In genomic region chr9:37656931-37657481, GRCm38 (mm10) we compare ENCODE assay signal across 8 mouse cellular contexts. TPM values are rescaled to one million over a fixed set of nuclear protein-coding genes. Genes with fewer than 3 reads are reported as not detected.
DNase-seq lines count a peak whose midpoint lies in the region; ATAC-seq and TF ChIP-seq lines count a peak whose summit lies in the region.

Tbrg1 (minus strand) TSS chr9:37657312.

- peaks cover 11% of the 10 kb centered on the region for H3K79me3 ChIP-seq in C2C12 (ENCODE audit: low read depth)

- H3K27me3 ChIP-seq in C2C12 (ENCODE audit: control insufficient read depth, insufficient read depth, insufficient read length) = no peaks in the 10 kb centered on the region
- H3K27me3 ChIP-seq in heart, embryonic 12.5 days (replicated peaks) = no peaks in the 10 kb centered on the region
- H3K27me3 ChIP-seq in kidney, postnatal 0 days (ENCODE audit: insufficient read depth, low read length) = no peaks in the 10 kb centered on the region
- no peaks in the 10 kb centered on the region for H3K27me3 ChIP-seq in liver, embryonic 11.5 days (replicated peaks; ENCODE audit: control insufficient read depth, insufficient read depth, low read length)
- H3K27me3 ChIP-seq in stomach, embryonic 14.5 days (ENCODE audit: control insufficient read depth, insufficient read depth, low read length) = no peaks in the 10 kb centered on the region

- TF ChIP-seq POLR2A in brain, embryonic 14.5 days (IDR thresholded peaks at IDR 0.05; ENCODE audit: borderline replicate concordance, extremely low read depth, insufficient read depth, insufficient read length, poor library complexity, severe bottlenecking) = no peak; the same call in 1 of the 2 replicates

- peak within 1 kb of the TSS; percentile 83 for H3K4me2 ChIP-seq in heart, embryonic 12.5 days
- peak within 1 kb of the TSS; percentile 84 for H3K4me2 ChIP-seq in kidney, postnatal 0 days (ENCODE audit: low read length)
- H3K4me2 ChIP-seq in liver, embryonic 11.5 days = peak within 1 kb of the TSS; percentile 73
- H3K4me2 ChIP-seq in stomach, embryonic 14.5 days (replicated peaks; ENCODE audit: low read depth, low read length) = peak within 1 kb of the TSS; percentile 71

- TF ChIP-seq CTCF in C2C12 (IDR thresholded peaks at IDR 0.05; ENCODE audit: control insufficient read depth, insufficient read depth, insufficient read length) = no peak
- peak; percentile 7; the same call in 1 of the 2 replicates for TF ChIP-seq CTCF in brain, embryonic 14.5 days (IDR thresholded peaks at IDR 0.05; ENCODE audit: borderline replicate concordance, extremely low read depth, insufficient read depth, insufficient read length)
- no peak for TF ChIP-seq CTCF in kidney, postnatal 0 days (IDR thresholded peaks at IDR 0.05; ENCODE audit: low read depth)

- ATAC-seq in erythroid progenitor cell, adult 5-6 weeks (replicated peaks; ENCODE audit: low FRiP score, poor library complexity, severe bottlenecking) = peak; percentile 90
- peak; percentile 88 for ATAC-seq in heart, embryonic 12.5 days (ENCODE audit: insufficient number of reproducible peaks, low FRiP score)
- peak; percentile 99 for ATAC-seq in kidney, postnatal 0 days (replicated peaks; ENCODE audit: low FRiP score, low read depth)
- peak; percentile 86 for ATAC-seq in liver, embryonic 11.5 days (replicated peaks; ENCODE audit: low FRiP score)
- ATAC-seq in stomach, embryonic 14.5 days (ENCODE audit: insufficient number of reproducible peaks, insufficient read depth, low FRiP score, low read depth) = peak; percentile 94

- H3ac ChIP-seq in C2C12 (ENCODE audit: control insufficient read depth, insufficient read length, low read depth) = peak within 1 kb of the TSS; percentile 93

- H3K36me3 ChIP-seq in C2C12 (ENCODE audit: control insufficient read depth, insufficient read depth) = peaks cover 30% of the 10 kb centered on the region
- H3K36me3 ChIP-seq in heart, embryonic 12.5 days = peaks cover 29% of the 10 kb centered on the region
- H3K36me3 ChIP-seq in kidney, postnatal 0 days (ENCODE audit: insufficient read depth, low read length) = peaks cover 20% of the 10 kb centered on the region
- peaks cover 16% of the 10 kb centered on the region for H3K36me3 ChIP-seq in liver, embryonic 11.5 days (ENCODE audit: control insufficient read depth, insufficient read depth, low read length)
- peaks cover 23% of the 10 kb centered on the region for H3K36me3 ChIP-seq in stomach, embryonic 14.5 days (ENCODE audit: control insufficient read depth, insufficient read depth, low read length)

- H3K9me3 ChIP-seq in heart, embryonic 12.5 days (replicated peaks) = no peaks in the 10 kb centered on the region
- no peaks in the 10 kb centered on the region for H3K9me3 ChIP-seq in kidney, postnatal 0 days (replicated peaks; ENCODE audit: low read length)
- H3K9me3 ChIP-seq in liver, embryonic 11.5 days (ENCODE audit: control insufficient read depth, low read length) = no peaks in the 10 kb centered on the region
- H3K9me3 ChIP-seq in stomach, embryonic 14.5 days (ENCODE audit: control insufficient read depth, low read depth, low read length) = no peaks in the 10 kb centered on the region

- H3K9ac ChIP-seq in heart, embryonic 12.5 days = peak within 1 kb of the TSS; percentile 84
- H3K9ac ChIP-seq in kidney, postnatal 0 days (ENCODE audit: low read depth, low read length) = peak within 1 kb of the TSS; percentile 60
- H3K9ac ChIP-seq in liver, embryonic 11.5 days (ENCODE audit: low read depth, low read length) = peak within 1 kb of the TSS; percentile 84
- H3K9ac ChIP-seq in stomach, embryonic 14.5 days (replicated peaks; ENCODE audit: low read depth, low read length) = peak within 1 kb of the TSS; percentile 71

- DNase-seq in brain, embryonic 14.5 days (ENCODE audit: low read depth) = peak; percentile 92
- peak; percentile 92 for DNase-seq in kidney, postnatal 0 days (ENCODE audit: low spot score)
- peak; percentile 89 for DNase-seq in liver, embryonic 11.5 days (ENCODE audit: low spot score)
- peak; percentile 66 for DNase-seq in naive thymus-derived CD4-positive, alpha-beta T cell, adult 2 months (ENCODE audit: low read depth)

- H3K27ac ChIP-seq in heart, embryonic 12.5 days (ENCODE audit: poor library complexity, severe bottlenecking) = peak within 1 kb of the TSS; percentile 90
- H3K27ac ChIP-seq in kidney, postnatal 0 days = peak within 1 kb of the TSS; percentile 81
- H3K27ac ChIP-seq in liver, embryonic 11.5 days (ENCODE audit: low read depth, low read length) = peak within 1 kb of the TSS; percentile 67
- H3K27ac ChIP-seq in stomach, embryonic 14.5 days (ENCODE audit: low read length) = peak within 1 kb of the TSS; percentile 85

- H3K4me1 ChIP-seq in heart, embryonic 12.5 days (replicated peaks) = peaks cover 20% of the 10 kb centered on the region
- H3K4me1 ChIP-seq in kidney, postnatal 0 days (replicated peaks; ENCODE audit: insufficient read depth, low read length) = 0 out of 2 replicates have a peak, but pooled peaks cover 3% of the 10 kb centered on the region
- 0 out of 2 replicates have a peak, but pooled peaks cover 6% of the 10 kb centered on the region for H3K4me1 ChIP-seq in liver, embryonic 11.5 days (replicated peaks; ENCODE audit: control insufficient read depth, insufficient read depth, low read length)
- H3K4me1 ChIP-seq in stomach, embryonic 14.5 days (ENCODE audit: control insufficient read depth, insufficient read depth, low read length) = peaks cover 5% of the 10 kb centered on the region; the same call in 1 of the 2 replicates

- H3K4me3 ChIP-seq in C2C12 (ENCODE audit: insufficient read depth, poor library complexity, severe bottlenecking) = peak within 1 kb of the TSS; percentile 66
- peak within 1 kb of the TSS; percentile 66 for H3K4me3 ChIP-seq in heart, embryonic 12.5 days
- peak within 1 kb of the TSS; percentile 78 for H3K4me3 ChIP-seq in kidney, postnatal 0 days (replicated peaks; ENCODE audit: low read depth, low read length)
- peak within 1 kb of the TSS; percentile 85 for H3K4me3 ChIP-seq in liver, embryonic 11.5 days (ENCODE audit: low read depth, low read length)
- peak within 1 kb of the TSS; percentile 68 for H3K4me3 ChIP-seq in stomach, embryonic 14.5 days (ENCODE audit: low read depth, low read length)

- under 1% methylated on average over 36 of the region's 36 CpGs for WGBS in heart, embryonic 12.5 days
- under 1% methylated on average over 36 of the region's 36 CpGs for WGBS in kidney, postnatal 0 days
- under 1% methylated on average over 36 of the region's 36 CpGs for WGBS in liver, embryonic 11.5 days
- under 1% methylated on average over 36 of the region's 36 CpGs for WGBS in stomach, embryonic 14.5 days

- peaks cover 26% of the 10 kb centered on the region for H3K79me2 ChIP-seq in C2C12 (ENCODE audit: control insufficient read depth, insufficient read depth)

TF ChIP-seq in C2C12, 6 proteins besides CTCF, POLR2A, EP300 and RAD21:
- TF ChIP-seq FOSL1 (IDR thresholded peaks at IDR 0.05; ENCODE audit: insufficient read depth, low read length, poor library complexity, severe bottlenecking) = no peak
- no peak for TF ChIP-seq MYOD1 (IDR thresholded peaks at IDR 0.05; ENCODE audit: control insufficient read depth, insufficient read length, low read depth)
- TF ChIP-seq MYOG (IDR thresholded peaks at IDR 0.05; ENCODE audit: control insufficient read depth, extremely low read depth, insufficient read length) = no peak
- peak; percentile 26 for TF ChIP-seq USF1 (IDR thresholded peaks at IDR 0.05; ENCODE audit: low read depth)
- peak; percentile 94 for TF ChIP-seq CEBPB (IDR thresholded peaks at IDR 0.05; ENCODE audit: low read depth)
- peak; percentile 79 for TF ChIP-seq MAX (IDR thresholded peaks at IDR 0.05)
TF ChIP-seq in C2C12: peak in this region for 3.

RNA-seq across cellular contexts. Expression of gene Tbrg1, which starts in this region (rescaled TPM):
- 89.7 TPM for polyA plus RNA-seq in C2C12 (2012; fragmentation: generic; extraction: Trizol)
- 49.7 and 52.0 TPM in 2 replicates for polyA plus RNA-seq in brain, embryonic 14.5 days (2012; rRNA removed)
- 16.9 and 30.6 TPM in 2 replicates for total RNA-seq in erythroid progenitor cell, adult 5-6 weeks (2015; ENCODE audit: low replicate concordance)
- total RNA-seq in erythroid progenitor cell, adult 5-6 weeks (2017; ENCODE audit: low replicate concordance) = 19.5 and 25.8 TPM in 2 replicates
- 151 and 162 TPM in 2 replicates for polyA plus RNA-seq in heart, embryonic 12.5 days (2016; fragmentation: Nextera tagmentation; extraction: Ambion mirVana)
- polyA plus RNA-seq in kidney, postnatal 0 days (2015; fragmentation: Nextera tagmentation; extraction: Ambion mirVana) = 135 and 144 TPM in 2 replicates
- 127 and 128 TPM in 2 replicates for polyA plus RNA-seq in liver, embryonic 11.5 days (2014; fragmentation: Nextera tagmentation; extraction: Ambion mirVana)
- 161 and 166 TPM in 2 replicates for polyA plus RNA-seq in stomach, embryonic 14.5 days (2014; fragmentation: Nextera tagmentation; extraction: Ambion mirVana)

Comparison
In these comparisons a context has a peak if more than half of its experiments do, and no peak if none do; other contexts are left out.
1. Peak in every context shown above with its lines: DNase-seq, ATAC-seq, H3K4me3 ChIP-seq and H3K27ac ChIP-seq.